Mouse (Mus musculus) large intestine, adult 2 months (tissue): ENCODE data around the gene AC109138.7. TPM values are rescaled to one million over a fixed set of nuclear protein-coding genes. Genes with fewer than 3 reads are reported as not detected.
A peak's percentile ranks its signal among the peaks of the same experiment; 100 is the strongest.

Experiments used
- DNase-seq: peaks from one replicate; pipeline ENCODE4 v3.0.0-alpha.2; 2012; ENCODE audit warnings: low read depth, low spot score
- WGBS: fragments of 180-500 bp; shearing (Covaris S2); methylation state at CpG from one replicate; pipeline ENCODE4 v1.1.7; 2018; 5-methylcytosine and 5-hydroxymethylcytosine counted together
- polyA plus RNA-seq: library from polyadenylated mRNA; depleted of rRNA; stranded (reverse); fragments of >200 nt; gene quantifications from 2 replicates; pipeline ENCODE4 v1.2.3, GENCODE M21; 2012; rRNA removed

Gene AC109138.7
- polyA plus RNA-seq, result not detected in 2 replicates

DNA sequence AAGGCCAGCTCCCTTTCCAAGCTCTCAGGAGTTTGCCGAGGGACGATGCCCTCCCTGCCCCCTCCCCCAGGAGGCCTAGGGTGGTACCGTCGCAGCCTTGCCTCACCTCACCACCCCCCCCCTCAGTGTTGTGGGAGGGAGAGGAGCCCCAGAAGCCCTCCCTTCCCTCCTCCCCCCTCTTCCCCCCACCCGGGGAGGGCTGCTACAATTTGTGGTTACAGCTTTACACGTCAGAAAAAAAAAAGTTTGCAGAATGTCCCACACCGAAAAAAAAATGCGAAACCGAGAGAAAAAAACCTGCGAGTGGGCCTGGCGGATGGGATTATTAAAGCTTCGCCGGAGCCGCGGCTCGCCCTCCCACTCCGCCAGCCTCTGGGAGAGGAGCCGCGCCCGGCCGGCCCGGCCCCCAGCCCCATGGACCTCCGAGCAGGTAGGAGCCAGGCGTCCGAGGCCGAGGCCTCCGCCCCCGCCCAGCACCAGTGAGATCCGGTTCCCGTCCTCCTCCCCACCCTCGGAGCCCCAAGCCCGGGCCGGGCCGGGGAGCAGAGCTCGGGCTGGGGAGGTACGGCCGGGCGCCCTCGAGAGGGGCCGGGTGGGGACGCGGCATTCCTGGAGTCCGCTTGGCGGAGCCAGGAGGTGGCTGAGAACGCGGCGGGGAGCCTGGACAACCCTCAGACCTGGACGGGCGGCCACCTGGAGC, at the start of gene AC109138.7, which contains the start of gene Clcf1:
AC109138.7 (plus strand) TSS at position 287 of the 700 bp plus-strand sequence.
Clcf1 (plus strand) TSS at position 168 of the 700 bp plus-strand sequence.
- no peak for DNase-seq
- WGBS, result 1% methylated on average over 47 of the region's 49 CpGs

DNA sequence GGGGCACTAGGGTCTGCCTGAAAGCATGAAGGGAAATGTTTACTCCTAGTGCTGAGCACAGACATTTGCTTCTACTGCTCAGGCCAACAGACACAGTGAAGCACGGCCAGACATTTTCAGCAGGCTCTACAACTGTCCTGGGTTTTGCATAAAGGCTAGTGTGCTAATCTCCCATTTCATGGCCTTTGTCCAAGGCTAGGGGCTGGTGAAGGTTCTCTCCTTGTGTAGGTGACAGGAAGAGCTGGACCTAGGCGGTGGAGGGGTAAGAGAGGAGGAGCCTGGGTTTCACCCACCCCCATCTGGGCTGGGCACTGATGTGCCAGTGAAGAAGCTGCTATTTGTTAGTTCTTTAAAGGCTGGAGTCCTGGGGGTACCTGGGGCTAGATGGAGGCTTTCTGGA, 49.4 kb upstream of the AC109138.7 start:
- no peak for DNase-seq
- 91% methylated on average over 2 of the region's 2 CpGs for WGBS

DNA sequence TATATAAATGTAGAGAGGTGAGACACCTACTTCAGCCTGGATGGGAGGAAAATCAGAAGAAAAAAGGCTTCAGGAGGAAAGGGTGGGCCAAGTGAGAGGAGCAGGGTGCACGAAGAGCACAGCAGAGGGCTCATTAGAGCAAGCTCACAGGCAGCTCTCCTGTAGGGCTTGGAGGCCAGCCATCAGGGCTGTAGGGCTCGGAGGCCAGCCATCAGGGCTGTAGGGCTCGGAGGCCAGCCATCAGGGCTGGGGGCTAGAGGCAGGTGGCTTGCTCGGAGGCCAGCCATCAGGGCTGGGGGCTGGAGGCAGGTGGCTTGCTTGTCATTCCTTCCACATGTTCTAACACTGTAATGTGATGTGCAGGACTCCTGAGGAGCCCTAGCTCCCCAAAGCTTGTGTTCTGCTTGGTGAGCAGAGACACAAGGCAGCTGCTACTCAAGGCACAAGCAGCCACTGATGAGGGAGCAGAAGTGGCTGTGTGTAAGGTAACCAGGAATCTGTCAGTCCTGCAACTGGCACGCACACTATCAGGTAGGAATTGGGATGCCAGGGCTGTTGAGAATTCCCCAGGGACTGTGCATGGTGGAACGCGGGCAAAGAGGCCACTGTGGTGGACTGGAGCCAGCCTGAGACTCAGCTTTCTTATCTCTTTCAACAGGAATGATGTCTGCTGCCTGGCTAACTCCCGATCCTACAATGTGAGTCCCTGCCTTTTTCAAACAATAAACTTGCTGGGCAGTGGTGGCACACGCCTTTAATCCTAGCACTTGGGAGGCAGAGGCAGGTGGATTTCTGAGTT, 47.3 kb upstream of the AC109138.7 start:
- 62% methylated on average over 9 of the region's 9 CpGs for WGBS
- DNase-seq, result no peak

DNA sequence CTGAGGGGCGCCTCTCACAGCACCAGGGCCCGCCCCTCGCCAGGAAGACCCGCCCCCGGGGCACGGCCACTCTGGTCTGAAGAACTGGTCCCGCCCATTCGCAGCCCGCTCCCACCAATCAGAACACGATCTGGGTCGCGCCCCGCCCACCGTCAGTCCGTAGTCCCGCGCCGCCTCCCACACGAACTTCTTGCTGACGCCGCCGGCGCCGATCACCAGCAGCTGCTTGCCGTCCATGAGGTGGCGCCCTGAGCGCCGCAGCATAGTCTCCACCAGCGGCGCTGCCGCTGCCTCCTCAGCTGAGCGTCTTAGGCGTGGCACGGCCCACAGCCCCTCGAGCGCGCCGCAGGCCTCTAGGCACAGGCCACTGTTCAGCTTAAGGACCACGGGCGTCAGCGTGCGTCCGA, 44.8 kb upstream of the AC109138.7 start:
- peak; percentile 78 for DNase-seq
- WGBS, result under 1% methylated on average over 43 of the region's 43 CpGs

DNA sequence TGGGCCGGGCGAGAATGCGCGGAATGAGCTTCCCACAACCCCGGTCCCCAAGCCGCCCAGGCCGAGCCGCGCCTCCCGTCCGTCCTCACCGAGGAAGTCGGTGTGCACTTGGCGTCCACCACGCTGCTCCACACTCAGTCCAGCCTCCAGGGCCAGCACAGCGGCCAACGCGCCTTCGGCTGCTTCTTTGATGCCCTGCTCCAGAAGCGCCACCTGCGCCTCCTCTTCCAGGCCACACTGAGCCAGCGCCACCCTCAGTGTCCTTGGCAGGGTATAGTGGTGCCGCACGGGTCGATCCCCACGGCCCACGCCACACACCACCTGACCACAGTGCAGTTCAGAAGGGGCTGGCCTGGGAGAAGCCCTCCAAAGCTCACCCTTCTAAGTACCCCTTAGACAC, 44.3 kb upstream of the AC109138.7 start:
- no peak for DNase-seq
- WGBS, result 4% methylated on average over 27 of the region's 27 CpGs

DNA sequence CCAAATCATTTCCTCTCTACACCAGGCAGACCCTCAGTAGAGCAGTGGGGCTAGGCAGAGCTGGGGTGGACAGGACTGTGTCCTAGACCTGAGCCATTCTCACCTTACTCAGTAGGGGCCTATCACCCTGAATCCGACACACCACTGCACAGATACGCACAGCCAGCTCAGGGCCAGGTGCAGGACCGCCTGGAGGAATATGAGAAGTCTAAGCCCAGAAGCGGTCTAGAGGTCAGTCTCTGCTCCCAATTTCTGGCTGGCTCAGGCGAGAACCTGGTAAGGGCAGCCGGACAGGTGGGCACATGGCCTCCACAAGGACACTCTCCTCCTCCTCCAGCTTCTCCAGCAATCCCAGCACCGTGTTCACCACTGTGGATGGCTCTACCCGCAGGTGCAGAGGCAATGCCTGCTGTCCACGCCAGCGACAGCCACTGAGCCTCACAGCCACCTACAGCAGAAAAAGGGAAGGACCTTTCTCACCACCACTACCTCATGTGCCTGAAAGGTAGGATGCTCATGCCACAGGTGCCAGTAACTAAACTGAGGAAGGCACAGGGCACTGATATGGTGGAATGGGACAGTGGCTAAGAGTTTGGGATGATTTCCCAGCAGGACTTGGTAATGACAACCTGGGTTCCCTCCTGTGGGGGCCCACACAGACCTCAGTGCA, 43.3 kb upstream of the AC109138.7 start:
- WGBS, result 93% methylated on average over 10 of the region's 10 CpGs
- no peak for DNase-seq

DNA sequence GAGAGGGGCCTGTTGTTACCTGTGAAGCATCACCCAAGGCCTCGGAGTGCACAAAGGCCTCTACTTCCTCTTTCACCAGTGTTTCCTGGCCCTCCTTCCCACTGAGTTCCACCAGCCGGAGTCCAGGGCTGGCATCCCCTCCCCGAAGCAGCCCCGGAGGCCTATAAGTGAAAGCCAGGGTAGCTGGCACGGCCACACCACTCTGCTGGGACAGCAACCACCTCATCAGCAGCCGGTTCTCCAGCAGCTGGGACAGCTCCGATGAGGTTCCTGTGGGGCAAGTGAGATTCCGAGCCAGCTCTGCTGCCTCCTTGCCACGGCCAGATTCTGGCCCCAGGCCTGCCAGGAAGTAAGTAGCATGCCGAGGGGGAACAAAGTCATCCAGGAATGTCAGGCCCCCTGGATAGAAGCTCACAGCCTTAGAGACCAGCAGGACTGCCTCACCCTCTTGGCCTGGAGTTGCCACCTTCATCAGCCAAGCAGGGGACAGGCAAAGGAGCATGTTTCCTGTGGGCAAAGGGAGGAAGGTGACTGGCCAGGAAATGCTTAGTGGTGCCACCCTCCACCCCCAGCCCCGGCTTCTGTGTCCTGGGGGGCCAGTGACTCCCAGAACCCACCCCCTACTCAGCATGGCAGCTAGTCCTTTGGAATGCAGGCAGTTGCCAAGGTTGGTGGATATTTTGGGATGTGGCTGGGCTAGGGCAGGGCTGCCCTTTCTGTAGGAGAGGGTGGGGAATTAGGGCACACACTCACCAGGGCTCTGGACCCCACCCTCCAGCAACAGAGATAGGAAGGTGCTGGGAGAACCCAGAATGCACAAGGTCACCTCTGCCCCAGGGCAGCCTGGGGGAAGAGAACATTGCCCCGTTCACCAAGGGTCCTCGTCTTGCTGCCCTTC, 42.5 kb upstream of the AC109138.7 start:
- 72% methylated on average over 13 of the region's 13 CpGs for WGBS
- DNase-seq, result no peak

DNA sequence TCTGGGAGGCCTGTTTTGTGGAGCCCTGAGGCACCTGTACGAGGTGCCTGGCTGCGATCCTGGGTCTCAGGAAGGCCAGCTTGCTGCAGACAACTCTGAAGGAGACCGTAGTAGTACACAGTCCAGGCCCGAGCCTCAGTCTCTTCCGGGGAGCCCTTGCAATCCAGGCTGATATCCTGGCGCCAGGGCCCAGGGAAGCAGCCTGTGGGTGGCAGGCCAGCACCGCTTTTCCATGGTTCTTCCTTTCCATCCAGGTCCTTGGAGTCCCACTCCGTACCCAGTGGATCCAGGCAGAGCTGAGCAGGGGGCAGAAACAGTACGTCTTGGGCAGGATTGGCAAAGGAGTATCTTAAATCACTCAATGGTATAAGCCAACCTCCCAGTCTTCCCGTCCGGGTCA, 41.2 kb upstream of the AC109138.7 start:
- DNase-seq, result no peak
- 81% methylated on average over 11 of the region's 11 CpGs for WGBS

DNA sequence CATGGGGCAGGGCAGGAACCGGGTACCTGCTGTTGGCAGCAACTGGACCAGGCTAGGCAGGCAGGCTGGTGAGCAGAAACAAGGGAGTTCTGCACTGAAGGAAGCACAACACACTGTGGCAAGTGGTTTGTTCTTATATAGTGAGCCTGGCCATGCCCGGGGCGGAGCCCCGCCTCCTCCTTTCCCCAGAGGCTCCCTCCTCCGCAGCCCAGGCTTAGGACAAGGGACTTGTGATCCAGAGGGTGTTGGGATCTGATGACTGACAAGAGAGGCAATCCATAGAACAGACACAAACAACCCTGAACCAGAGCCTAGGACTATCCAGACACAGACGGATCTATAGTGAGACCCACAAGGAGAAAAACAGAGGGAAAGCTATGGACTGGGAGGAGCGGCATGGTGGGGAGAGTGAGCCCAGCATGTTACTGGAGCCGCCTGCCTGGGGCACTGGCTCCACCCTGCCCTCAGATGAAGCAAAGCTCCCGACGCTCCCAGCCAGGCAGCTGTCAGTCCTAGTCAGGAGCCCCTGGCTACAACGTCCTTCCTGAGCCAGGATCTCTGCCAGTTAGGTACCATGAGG, 38.7 kb upstream of the AC109138.7 start, which contains the start of gene Carns1:
Carns1 (minus strand) TSS at position 112 of the 580 bp plus-strand sequence.
- 8% methylated on average over 11 of the region's 11 CpGs for WGBS
- no peak for DNase-seq

DNA sequence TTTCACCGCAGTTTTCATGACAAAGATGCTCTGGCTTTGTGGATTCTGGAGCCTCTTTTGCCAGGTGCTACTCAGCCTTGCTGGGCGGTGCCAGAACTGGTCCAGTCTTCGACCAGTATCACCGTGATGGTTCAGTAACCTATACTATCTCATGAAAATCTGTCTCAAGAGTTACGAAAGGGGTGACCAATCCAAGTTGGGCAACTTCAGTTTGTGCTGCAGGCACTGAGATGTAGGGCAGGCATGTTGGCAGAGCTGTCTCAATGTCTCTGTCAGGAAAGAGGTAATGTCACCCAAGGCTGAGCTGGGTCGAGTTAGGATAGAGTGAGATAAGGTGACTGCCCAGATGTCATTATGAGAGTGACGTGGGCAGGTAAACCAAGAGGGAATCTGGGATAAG, 33.7 kb upstream of the AC109138.7 start:
- no peak for DNase-seq
- 86% methylated on average over 7 of the region's 7 CpGs for WGBS

DNA sequence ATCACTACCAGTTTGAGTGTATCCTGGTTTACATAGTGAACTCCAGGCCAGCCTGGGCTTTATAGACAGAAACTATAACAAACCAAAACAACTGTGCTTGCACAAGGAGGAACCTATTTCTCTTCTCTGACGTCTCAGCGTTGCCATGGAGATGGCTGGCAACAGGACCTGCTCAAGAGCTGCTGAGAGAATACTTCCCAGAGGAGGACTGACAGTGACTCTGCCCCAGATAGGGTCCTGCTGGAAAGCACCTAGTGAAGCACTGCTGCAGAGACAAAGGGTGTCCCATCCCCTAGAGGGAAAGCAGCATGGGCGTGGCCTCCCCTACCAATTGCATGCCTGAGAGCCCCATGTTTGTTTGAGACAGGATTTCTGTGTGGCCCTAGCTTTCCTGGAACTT, 32.3 kb upstream of the AC109138.7 start:
- peak; percentile 64 for DNase-seq
- 24% methylated on average over 3 of the region's 3 CpGs for WGBS

DNA sequence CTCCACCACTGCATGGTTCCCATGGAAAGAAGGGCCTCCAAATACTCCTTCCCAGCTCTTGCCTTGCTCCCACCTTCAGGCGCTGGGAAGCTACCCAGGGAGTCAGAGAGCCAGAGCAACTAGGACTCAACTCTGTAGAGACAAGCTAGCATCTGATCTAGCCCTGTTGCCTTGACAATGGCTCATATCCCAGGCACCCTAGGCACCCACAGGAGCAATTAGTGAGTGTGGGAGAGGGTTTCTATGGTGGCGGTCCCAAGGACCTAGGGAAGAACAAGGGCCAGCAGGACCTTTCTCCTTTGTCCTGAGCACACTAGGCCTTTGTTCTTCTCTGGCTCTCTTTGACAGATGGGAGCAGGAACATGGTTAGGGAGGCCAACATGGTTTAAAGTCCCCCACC, 30.5 kb upstream of the AC109138.7 start:
- 93% methylated on average over 2 of the region's 2 CpGs for WGBS
- DNase-seq, result no peak

DNA sequence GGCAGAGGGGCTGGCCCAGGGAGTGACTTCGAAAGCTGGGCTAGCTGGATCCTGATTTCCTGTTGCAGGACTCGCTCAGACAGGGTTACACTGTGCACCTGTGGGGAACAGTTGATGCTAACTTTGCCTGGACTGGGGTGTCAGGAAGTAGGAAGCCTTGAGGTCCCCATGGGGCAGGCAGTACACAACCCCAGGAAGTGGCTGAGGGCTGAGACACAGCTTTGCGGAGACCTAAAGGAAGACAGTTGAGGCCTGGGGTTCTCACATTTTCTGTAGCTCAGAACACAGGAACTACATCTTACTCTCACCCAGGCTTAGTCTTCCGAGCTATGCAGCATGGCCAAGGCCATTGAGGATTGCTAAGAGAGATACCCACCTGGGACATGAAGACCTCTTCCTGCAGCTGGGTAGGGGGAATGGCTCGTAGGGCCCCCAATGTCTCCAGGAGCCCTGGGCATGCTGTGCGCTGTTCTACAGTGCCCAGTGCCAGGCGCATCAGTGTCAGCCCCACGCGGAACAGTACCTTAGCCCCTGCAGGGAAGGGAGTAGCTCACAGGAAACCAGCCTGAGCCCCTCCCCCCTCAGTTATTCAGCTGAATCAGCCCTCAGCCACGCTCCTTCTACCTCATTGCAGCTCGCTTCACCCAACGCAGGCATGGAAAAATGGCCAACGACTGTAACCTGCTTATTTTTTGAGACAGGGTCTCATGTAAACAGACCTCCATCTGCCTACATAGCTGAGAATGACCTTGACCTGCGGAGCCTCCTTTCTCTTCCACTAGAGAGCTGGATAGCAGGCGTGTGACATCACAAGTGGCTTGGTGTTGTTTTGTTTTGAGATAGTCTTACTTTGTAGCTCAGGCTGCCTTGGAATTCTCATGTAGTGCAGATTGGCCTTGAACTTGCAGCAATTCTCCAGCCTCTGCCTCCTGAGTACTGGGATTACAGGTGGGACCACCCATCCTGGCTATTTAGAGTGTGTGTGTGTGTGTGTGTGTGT, 28.9 kb upstream of the AC109138.7 start:
- DNase-seq, result no peak
- WGBS, result 63% methylated on average over 15 of the region's 15 CpGs

DNA sequence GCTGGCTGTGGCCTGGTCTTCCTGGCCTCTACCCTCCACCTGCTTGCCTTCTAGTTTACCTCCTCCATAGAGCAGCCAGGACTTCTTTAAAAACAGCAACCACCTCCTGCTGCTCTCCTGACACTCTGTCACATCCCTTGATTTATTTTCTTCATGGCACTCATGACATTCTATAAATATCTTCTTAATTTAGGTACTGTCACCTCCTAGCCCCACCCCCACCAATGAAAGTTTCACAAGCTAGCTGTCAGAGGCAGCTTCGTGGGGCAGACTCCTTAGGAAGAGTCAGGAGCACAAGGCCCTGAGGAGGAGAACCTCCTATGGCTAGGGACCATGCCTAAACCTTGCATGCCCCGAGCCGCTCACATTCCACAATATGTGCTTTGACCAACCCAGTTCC, 26.9 kb upstream of the AC109138.7 start:
- no peak for DNase-seq
- 74% methylated on average over 3 of the region's 3 CpGs for WGBS

DNA sequence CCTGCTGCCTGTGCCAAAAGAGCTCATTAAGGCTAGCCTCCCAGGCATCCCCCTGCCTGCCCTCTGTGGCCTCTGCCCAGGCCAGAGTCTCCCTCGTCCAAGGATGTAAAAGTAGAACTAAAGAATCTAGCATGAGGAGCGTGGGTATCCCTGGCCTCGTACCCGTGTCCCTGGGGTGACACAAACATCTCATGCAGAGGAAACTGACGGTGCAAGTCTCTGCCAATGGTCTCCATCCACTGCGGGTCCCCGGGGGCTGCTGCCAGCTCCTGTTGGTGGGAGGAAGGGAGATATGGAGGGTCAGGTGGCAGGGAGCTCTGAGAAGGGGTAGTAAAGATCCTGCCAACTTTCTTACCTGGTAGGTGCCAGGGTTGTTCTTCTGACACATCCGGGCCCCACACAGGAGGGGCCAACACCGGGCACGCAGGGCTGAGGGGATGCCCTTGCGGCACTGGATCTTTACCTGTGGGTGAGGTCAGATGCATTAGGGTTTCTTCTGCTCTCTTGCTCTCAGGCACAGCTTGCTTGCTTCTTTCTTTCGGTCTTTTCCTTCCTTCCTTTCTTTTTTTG, 25.0 kb upstream of the AC109138.7 start:
- WGBS, result 90% methylated on average over 12 of the region's 12 CpGs

DNA sequence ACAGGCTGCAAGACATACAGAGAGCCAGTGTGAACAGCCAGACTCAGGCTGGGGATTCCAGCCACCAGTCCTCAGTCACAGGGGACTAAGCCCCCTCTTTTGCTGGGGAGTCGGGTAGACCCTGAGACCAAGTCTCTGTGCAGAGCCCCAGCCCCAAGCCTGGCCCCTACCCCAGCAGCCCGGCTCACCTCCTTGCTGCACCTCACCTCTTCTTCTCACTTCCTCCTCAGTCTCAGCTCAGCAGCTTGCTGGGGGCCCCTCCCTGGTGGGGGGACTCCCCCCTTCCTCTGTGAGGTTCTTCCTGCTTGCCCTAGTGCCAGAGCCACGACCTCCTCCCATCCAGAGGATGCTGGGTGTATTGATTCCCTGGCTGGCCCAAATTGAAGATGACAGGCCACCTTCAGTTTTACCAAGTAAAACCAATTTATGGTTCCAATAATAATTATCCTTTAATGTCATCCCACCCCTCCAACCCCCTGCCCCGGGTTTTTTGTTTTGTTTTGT, 23.3 kb upstream of the AC109138.7 start, which contains the start of gene Tbc1d10c:
Tbc1d10c (minus strand) TSS at position 454 of the 504 bp plus-strand sequence.
- DNase-seq, result no peak
- 38% methylated on average over 4 of the region's 4 CpGs for WGBS

More for the DNA sequence above, 25.0 kb upstream of the AC109138.7 start:
- no peak for DNase-seq
